Mouse (Mus musculus): ENCODE results near the gene Pwp2. TPM values are rescaled to one million over a fixed set of nuclear protein-coding genes. Genes with fewer than 3 reads are reported as not detected.

Pwp2 gene
- total and polyA plus RNA-seq, 3 experiments, result 41.2 to 49.9 (median 43.0) TPM

DNA sequence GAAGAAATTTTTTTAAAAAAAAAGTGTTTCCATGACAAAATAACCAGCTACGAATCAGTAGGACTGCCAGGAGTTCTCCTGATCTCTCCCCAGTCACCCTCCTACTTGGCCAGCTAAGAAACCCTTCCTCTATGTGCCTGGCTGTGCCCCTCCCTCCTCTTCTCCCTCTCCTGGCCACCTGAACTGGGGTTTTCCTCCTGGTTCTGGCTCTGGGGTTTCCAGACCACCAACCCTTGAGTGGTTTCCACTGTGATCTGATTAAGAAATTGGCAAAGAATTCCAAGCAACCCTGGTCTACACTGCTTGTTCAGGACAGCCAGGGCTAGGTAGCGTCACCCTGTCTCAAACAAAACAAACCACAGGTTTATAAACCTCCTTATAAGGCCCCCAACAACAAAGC, 56.3 kb downstream of the Pwp2 start:
- in situ Hi-C loops (cut with MboI; ENCODE audit: low pct_ligation_motif_present, low pct_unique_long_range_greater_than_20kb, low sequenced_read_pairs) (no loop called here), dilution Hi-C loops (cut with MboI; ENCODE audit: extremely low pct_ligation_motif_present, extremely low pct_unique_long_range_greater_than_20kb, low sequenced_read_pairs) (no loop called here)
- no peak for TF ChIP-seq POLR2AphosphoS2 (IDR thresholded peaks at IDR 0.05; ENCODE audit: low read depth, low read length)
- TF ChIP-seq E2F4 (IDR thresholded peaks at IDR 0.05; ENCODE audit: insufficient replicate concordance, low read depth, low read length), result no peak
- TF ChIP-seq PAX5 (IDR thresholded peaks at IDR 0.05; ENCODE audit: low read length), result no peak
- TF ChIP-seq MAFK (IDR thresholded peaks at IDR 0.05; ENCODE audit: insufficient replicate concordance, low read length), result no peak
- TF ChIP-seq MYC (IDR thresholded peaks at IDR 0.05; ENCODE audit: low read depth, low read length), result no peak
- no peak for TF ChIP-seq GABPA (IDR thresholded peaks at IDR 0.05; ENCODE audit: insufficient replicate concordance, low read depth, low read length)
- no peak for TF ChIP-seq MAX (IDR thresholded peaks at IDR 0.05; ENCODE audit: low read length)
- TF ChIP-seq MXI1 (IDR thresholded peaks at IDR 0.05; ENCODE audit: low read depth, low read length), result no peak
- TF ChIP-seq SMC3 (IDR thresholded peaks at IDR 0.05; ENCODE audit: low read depth, low read length), result no peak
- TF ChIP-seq RAD21 (IDR thresholded peaks at IDR 0.05; ENCODE audit: low read depth, low read length), result no peak
- TF ChIP-seq CHD2 (IDR thresholded peaks at IDR 0.05; ENCODE audit: low read length), result no peak
- TF ChIP-seq ZMIZ1 (IDR thresholded peaks at IDR 0.05; ENCODE audit: low read depth, low read length), result no peak
- TF ChIP-seq EP300 (IDR thresholded peaks at IDR 0.05; ENCODE audit: low read length), result no peak
- no peak for TF ChIP-seq POLR2A (IDR thresholded peaks at IDR 0.05; ENCODE audit: low read depth, low read length)
- TF ChIP-seq ZKSCAN1 (IDR thresholded peaks at IDR 0.05; ENCODE audit: borderline replicate concordance, low read depth, low read length), result no peak
- TF ChIP-seq ELF1 (IDR thresholded peaks at IDR 0.05; ENCODE audit: low read depth, low read length), result no peak
- TF ChIP-seq UBTF (IDR thresholded peaks at IDR 0.05; ENCODE audit: low read depth, low read length), result no peak
- TF ChIP-seq ZNF384 (IDR thresholded peaks at IDR 0.05; ENCODE audit: low read depth, low read length), result no peak
- no peak for TF ChIP-seq JUND (conservative IDR thresholded peaks at IDR 0.05; ENCODE audit: low read depth, low read length)
- no peak for TF ChIP-seq SIN3A (IDR thresholded peaks at IDR 0.05; ENCODE audit: low read length)
- Histone ChIP-seq H3K4me2 (ENCODE audit: insufficient read depth, low read depth, poor library complexity, severe bottlenecking) (no peak overlapping the region), H3K36me3 (replicated peaks in 1 of 2; ENCODE audit: control insufficient read depth in 1 of 2, insufficient read depth in 1 of 2, low read length in 1 of 2) (no peaks in the 10 kb centered on the region), H3K79me2 (replicated peaks; ENCODE audit: control insufficient read depth, extremely low read depth, insufficient read depth, poor library complexity, severe bottlenecking) (no peaks in the 10 kb centered on the region), H3K27ac (ENCODE audit: insufficient read depth, low read depth) (no peak overlapping the region), H3K4me1 (ENCODE audit: control insufficient read depth in 1 of 2, insufficient read depth in 2 of 2) (peaks cover 0 to 9% of the 10 kb centered on the region in 2 experiments; a peak in 2 of 4 replicates), H3K4me3 (replicated peaks in 1 of 3; ENCODE audit: low read depth in 2 of 3, low read length in 2 of 3, poor library complexity in 1 of 3) (no peak overlapping the region), H3K9me3 (replicated peaks; ENCODE audit: low read length) (peaks cover 6% of the 10 kb centered on the region), H3K9ac (ENCODE audit: insufficient read depth, low read depth) (no peak overlapping the region), H3K27me3 (replicated peaks) (peaks cover 19% of the 10 kb centered on the region)
- DNase-seq (ENCODE audit: extremely low read depth), result no peak

DNA sequence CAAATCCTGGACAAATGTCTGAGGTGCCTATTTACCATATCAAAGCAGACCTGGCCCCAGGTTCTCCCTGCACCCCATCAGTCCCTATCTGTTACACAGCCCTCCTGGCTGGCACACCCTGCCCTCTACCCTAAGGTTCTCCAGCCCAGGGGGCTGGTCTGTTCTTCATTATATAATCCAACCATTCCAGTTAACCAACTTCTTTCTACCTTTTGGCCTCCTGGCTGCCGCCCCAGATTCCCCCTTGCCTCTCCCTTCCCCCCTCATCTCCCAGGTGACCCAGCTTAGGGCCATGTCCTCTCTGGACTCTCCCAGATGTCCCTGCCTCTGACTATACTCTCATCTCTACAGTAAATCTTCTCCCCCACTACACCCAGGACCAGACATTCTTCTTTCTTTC, 57.0 kb downstream of the Pwp2 start:
- H3K4me2 ChIP-seq (ENCODE audit: insufficient read depth, low read depth, poor library complexity, severe bottlenecking), result no peak overlapping the region
- TF ChIP-seq SIN3A (IDR thresholded peaks at IDR 0.05; ENCODE audit: low read length) (no peak), MEF2A (IDR thresholded peaks at IDR 0.05; ENCODE audit: borderline replicate concordance, low read depth, low read length) (no peak), RCOR1 (conservative IDR thresholded peaks at IDR 0.05; ENCODE audit: low read depth, low read length) (no peak), MAX (IDR thresholded peaks at IDR 0.05; ENCODE audit: low read length) (no peak), POLR2AphosphoS2 (IDR thresholded peaks at IDR 0.05; ENCODE audit: low read depth, low read length) (no peak), TBP (conservative IDR thresholded peaks at IDR 0.05; ENCODE audit: low read depth, low read length) (no peak), IRF4 (IDR thresholded peaks at IDR 0.05; ENCODE audit: low read depth, low read length) (no peak), JUND (conservative IDR thresholded peaks at IDR 0.05; ENCODE audit: low read depth, low read length) (no peak), GABPA (IDR thresholded peaks at IDR 0.05; ENCODE audit: insufficient replicate concordance, low read depth, low read length) (no peak), ZC3H11A (IDR thresholded peaks at IDR 0.05; ENCODE audit: low read depth, low read length) (no peak), SMC3 (IDR thresholded peaks at IDR 0.05; ENCODE audit: low read depth, low read length) (no peak), KAT2A (IDR thresholded peaks at IDR 0.05; ENCODE audit: insufficient replicate concordance, low read length) (no peak), NRF1 (IDR thresholded peaks at IDR 0.05; ENCODE audit: low read depth, low read length) (no peak), CHD1 (IDR thresholded peaks at IDR 0.05; ENCODE audit: low read depth, low read length) (no peak)
- no peak overlapping the region for H3K9ac ChIP-seq (ENCODE audit: insufficient read depth, low read depth)
- H3K4me3 ChIP-seq (replicated peaks in 1 of 3; ENCODE audit: low read depth in 2 of 3, low read length in 2 of 3, poor library complexity in 1 of 3), result no peak overlapping the region
- H3K36me3 ChIP-seq (replicated peaks in 1 of 2; ENCODE audit: control insufficient read depth in 1 of 2, insufficient read depth in 1 of 2, low read length in 1 of 2), result no peaks in the 10 kb centered on the region
- H3K27me3 ChIP-seq (replicated peaks), result peaks cover 19% of the 10 kb centered on the region
- H3K9me3 ChIP-seq (replicated peaks; ENCODE audit: low read length), result peaks cover 6% of the 10 kb centered on the region
- no peak for DNase-seq (ENCODE audit: extremely low read depth)
- no peak overlapping the region for H3K27ac ChIP-seq (ENCODE audit: insufficient read depth, low read depth)
- no peaks in the 10 kb centered on the region for H3K79me2 ChIP-seq (replicated peaks; ENCODE audit: control insufficient read depth, extremely low read depth, insufficient read depth, poor library complexity, severe bottlenecking)
- dilution Hi-C loops (cut with MboI; ENCODE audit: extremely low pct_ligation_motif_present, extremely low pct_unique_long_range_greater_than_20kb, low sequenced_read_pairs), result no loop called here
- in situ Hi-C loops (cut with MboI; ENCODE audit: low pct_ligation_motif_present, low pct_unique_long_range_greater_than_20kb, low sequenced_read_pairs), result no loop called here
- H3K4me1 ChIP-seq (ENCODE audit: control insufficient read depth in 1 of 2, insufficient read depth in 2 of 2), result peaks cover 0 to 8% of the 10 kb centered on the region in 2 experiments; a peak in 2 of 4 replicates
